Mouse (Mus musculus) adrenal gland, postnatal 25 days (tissue): ENCODE results near the gene Rnf39. TPM values are rescaled to one million over a fixed set of nuclear protein-coding genes. Genes with fewer than 3 reads are reported as not detected.
"Not testable (repeated sequence)": the region's sequence is repeated elsewhere in the genome, so short reads cannot be mapped to it uniquely, and the experiment has no call there.

Experiments used
- DNase-seq: peaks from one replicate; pipeline ENCODE4 v3.0.0; 2021; ENCODE audit warnings: mixed read lengths
- total RNA-seq: library from RNA; stranded (reverse); gene quantifications from 2 replicates; pipeline ENCODE4 v1.2.3, GENCODE M21; 2021

Gene Rnf39
- total RNA-seq, 1 experiment from 2014 or later, result 0.85 TPM

DNA sequence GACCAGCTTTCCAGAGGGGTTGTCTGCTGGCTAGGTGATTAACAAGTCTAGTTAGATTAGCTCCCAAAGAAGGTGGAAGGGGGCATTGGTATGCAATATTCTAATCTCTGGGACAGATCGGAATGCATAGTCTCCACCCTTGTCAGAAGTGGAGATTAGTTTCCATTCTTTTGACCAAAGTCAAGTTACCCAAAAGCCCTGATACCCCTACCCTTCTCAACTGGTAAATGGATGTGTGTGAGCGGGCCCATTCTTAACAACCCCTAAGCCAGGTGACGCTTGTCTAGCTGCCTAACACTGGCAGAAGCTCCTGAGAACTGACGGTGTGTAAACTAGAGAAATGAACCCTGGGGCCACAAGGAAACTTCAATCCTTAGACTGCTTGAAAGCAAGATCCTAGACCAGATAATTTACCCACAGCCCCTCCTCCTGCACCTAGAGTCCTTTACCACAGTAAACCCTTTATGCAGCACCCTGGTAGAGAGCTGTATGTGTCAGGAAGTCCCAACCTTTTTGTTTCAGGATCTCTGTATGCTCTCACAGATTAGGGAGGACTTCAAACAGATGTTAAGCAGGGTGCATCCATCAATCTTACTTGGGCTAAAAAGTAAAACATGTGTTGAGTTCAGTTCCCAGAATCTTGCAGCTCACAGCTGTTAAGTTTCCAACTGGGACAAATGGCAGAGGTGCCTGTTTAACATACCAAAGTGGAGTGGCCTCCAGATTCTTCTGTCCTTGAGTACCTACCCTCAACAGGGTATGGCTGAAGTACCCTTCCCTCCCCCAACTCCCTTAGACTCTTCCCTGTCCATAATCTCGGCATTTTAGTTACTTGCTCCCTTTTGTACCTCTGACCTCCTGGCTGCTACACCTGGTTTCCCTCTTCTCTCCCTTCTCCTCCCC is 39.8 kb downstream of the Rnf39 start:
- no peak for DNase-seq

DNA sequence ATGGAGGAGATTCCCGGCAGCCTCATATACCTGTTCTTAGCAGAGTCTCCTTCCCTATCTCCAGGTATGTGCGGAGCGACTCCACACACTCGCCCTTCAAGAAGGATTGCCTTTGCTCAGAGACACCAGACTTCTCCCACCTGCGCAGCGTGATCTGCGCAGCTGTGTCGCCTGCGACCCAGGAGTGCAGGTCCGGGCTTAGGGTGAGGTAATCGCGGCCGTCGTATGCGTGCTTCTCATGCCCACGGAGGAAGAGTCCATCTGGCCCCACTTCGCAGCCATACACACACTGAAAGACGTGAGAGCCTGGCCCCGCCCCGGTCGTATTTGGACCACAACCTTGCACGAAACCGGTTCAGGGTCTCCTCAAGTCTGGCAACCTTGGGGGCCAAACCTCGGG is 45.8 kb downstream of the Rnf39 start:
- DNase-seq, result no peak

DNA sequence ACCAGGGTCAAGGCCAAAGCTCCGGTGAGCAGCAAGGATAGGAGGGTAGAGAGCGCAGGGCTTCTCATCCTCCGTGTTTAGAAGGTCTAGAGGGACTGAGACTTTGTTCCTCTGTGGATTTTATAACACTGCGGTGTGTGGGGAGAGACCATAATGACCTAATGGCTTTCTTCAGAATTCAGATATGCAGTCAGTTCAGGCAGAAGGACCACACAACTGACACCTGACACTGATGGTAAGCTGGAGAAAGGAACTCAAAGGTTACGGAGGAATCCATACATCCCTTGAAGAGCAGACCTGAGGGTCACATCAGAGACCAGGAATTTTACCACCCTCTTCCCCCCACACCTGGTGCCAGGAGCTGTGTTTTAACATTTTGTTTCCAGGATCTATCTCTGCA is 46.7 kb downstream of the Rnf39 start, which contains the start of gene H2-M5:
H2-M5 (minus strand) TSS at position 101 of the 400 bp plus-strand sequence.
- no peak for DNase-seq

DNA sequence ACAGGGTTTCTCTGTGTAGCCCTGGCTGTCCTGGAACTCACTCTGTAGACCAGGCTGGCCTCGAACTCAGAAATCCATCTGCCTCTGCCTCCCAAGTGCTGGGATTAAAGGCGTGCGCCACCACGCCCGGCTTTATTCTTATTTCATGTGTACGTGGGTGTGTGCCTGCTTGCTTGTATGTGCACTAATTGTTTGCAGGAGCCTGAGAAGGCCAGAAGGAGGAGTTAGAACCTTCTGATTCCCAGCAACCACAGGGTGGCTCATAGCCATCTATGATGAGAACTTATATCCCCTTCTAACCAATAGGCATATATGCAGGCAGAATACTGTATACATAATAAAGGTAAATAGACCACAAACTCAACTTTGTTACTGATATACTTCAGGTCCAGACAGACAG is 47.9 kb downstream of the Rnf39 start:
- not testable (repeated sequence) for DNase-seq

DNA sequence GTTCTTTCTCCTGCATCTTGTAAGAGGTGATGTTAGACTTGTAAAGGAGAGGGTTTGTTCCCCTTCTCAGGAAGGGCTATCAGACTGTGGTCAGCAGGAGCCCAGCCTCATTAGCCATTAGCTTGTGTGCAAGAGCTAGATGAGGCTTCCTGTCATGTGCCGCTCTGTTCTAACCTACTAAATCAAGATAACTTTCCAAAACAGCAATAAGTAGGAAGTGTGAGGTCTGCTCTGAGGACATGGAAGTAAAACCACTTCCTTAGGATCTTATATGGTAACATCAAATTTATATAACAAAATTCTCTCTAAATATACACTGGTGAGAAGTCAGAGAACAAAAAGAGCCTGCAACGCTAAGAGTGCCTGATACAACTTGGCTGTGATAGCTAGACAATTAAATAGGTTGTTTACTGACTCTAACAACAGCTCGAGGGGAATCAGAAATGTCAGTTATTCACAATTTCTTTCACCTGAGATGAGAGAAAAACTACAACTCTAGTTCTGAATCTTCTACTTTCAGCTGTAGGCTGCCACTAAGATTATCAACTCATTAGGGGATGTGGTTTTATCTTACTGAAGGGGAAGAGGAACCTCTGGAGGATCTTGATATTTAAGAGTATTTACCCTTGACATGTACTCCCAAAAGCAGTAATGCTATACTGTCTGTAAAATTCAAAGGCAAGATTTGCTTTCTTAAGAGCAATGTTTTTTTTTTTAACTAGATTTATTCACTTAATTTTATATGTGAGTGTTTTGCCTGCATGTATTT is 49.8 kb downstream of the Rnf39 start:
- no peak for DNase-seq

DNA sequence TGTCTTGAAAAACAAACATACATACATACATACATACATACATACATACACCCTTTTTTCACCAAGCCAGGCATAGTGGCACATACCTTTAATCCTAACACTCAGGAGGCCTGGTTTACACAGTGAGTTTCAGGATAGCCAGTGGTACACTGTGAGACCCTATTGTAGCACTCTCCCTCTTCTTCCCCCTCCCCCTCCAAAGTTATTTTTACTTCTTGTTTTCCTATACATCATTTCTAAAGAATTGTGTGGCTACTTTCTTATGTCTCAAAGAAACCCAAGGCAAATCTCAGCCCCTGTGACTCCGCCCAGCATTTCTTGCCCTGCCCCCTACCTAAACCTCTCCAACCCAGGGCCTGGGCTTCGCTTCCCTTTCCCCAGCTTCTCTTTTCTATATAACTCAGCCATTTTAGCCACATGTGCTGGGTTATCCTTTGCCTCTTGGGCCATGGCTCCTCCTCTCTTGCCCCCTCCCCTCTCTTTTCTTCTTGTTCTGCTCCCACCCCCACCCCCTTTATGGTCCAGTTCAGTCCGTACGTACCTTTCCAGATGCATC is 51.1 kb downstream of the Rnf39 start:
- DNase-seq, result no peak

DNA sequence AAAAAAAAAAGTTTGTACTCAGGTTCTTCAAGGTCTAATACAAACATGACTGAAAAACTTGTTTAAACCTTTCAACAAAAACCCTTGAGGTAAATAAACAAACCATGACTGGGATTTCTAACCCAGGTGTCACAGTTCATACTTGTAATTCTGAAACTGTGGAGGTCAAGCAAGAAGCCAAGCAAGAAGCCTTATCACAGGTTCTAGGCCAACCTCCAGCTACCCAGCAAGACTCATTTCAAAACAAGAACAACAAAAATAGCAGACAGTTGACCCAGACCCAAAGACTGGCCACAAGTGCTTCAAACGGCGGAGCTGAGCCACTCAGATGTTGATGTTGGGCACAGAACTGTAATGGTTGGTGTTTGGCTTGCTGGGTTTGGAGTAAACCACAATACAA is 51.8 kb downstream of the Rnf39 start:
- DNase-seq, result no peak

DNA sequence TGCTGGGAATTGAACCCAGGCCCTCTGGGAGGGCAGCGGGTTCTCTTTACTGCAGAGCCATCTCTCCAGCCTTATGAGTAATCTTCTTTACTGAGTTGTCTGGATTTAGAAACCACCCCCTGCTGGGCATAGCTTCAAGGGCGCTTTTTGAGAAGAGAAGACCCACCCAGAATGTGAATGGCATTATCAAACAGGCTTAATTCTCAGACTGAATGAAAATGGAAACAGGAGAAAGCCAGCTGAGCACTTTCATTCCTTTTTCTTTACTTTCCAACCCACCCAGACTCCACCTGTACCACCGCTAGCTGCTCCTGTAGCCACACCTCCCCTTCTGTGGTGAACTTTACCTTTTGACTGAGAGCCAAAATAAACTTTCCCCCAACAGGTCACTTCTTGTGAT is 52.7 kb downstream of the Rnf39 start:
- DNase-seq, result no peak

DNA sequence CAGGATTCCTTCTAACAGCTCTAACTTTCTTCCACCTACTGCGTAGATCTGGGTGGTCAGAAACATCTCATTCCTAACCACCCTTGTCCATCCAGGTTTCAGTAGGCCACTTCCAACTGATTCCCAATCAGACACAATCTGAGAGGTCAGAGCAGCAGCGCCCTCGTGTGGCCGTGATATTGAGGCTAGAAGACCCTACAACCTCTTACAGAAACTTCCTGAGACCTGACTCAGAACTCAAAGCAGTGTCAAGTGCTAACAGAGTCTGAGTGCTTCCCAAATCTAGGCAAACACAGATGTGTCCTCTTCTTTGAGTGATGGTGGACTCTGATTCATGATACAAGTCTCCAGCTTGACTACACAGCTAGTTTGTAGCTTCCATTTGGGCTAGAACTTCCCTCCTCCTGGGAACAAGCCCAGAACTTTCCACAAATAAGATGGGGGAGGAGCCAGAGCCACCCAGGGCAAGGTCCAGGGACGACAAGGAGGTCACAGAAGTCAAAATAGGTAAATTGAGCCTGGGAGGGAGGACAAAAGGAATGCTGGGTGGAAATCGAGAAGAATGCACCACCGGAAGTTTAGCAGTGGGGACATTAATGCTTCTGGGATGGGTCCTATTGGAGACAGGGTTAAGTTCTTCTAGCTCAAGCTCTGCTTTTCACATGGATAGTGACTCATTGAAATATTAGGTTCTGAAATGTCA is 54.5 kb downstream of the Rnf39 start:
- peak; percentile 84 for DNase-seq

Other genes with a start within 250 kb of the Rnf39 start
- not detected in 2 replicates for gene H2-M10.5, start 170.0 kb upstream of the Rnf39 start, total RNA-seq
- gene H2-M10.6, start 130.7 kb upstream of the Rnf39 start, total RNA-seq, result not detected in 2 replicates
- 69.2 and 77.1 TPM in 2 replicates for gene Trim26, start 105.8 kb upstream of the Rnf39 start, total RNA-seq
- gene Trim15, start 75.7 kb upstream of the Rnf39 start, total RNA-seq, result not detected in 2 replicates
- gene Trim10, start 73.3 kb upstream of the Rnf39 start, total RNA-seq, result 0.27 and 0.67 TPM in 2 replicates
- gene Trim40, start 52.8 kb upstream of the Rnf39 start, total RNA-seq, result 0.61 TPM in 1 of 2 replicates, not detected in the other
- not detected in 2 replicates for gene Trim31, start 44.8 kb upstream of the Rnf39 start, total RNA-seq
- gene Ppp1r11, start 8.8 kb downstream of the Rnf39 start, total RNA-seq, result 78.7 and 85.4 TPM in 2 replicates
- 33.8 and 41.3 TPM in 2 replicates for gene Znrd1, start 15.6 kb downstream of the Rnf39 start, total RNA-seq
- gene Znrd1as, start 15.7 kb downstream of the Rnf39 start, total RNA-seq, result 16.5 and 21.2 TPM in 2 replicates
- gene 2410137M14Rik, start 38.3 kb downstream of the Rnf39 start, total RNA-seq, result not detected in 2 replicates
- not detected in 2 replicates for gene H2-M5, start 46.6 kb downstream of the Rnf39 start, total RNA-seq
- 2.5 and 3.8 TPM in 2 replicates for gene Zfp57, start 58.2 kb downstream of the Rnf39 start, total RNA-seq
- gene Mog, start 80.5 kb downstream of the Rnf39 start, total RNA-seq, result not detected in 2 replicates
- gene Gabbr1, start 103.0 kb downstream of the Rnf39 start, total RNA-seq, result 39.6 and 46.0 TPM in 2 replicates
- gene Olfr90, start 145.6 kb downstream of the Rnf39 start, total RNA-seq, result not detected in 2 replicates
- not detected in 2 replicates for gene Olfr91, start 155.4 kb downstream of the Rnf39 start, total RNA-seq
- gene Olfr92, start 177.2 kb downstream of the Rnf39 start, total RNA-seq, result not detected in 2 replicates
- gene Olfr93, start 218.6 kb downstream of the Rnf39 start, total RNA-seq, result not detected in 2 replicates